Mouse (Mus musculus) olfactory bulb, adult 2 months (tissue): ENCODE data around the gene Hspb6. TPM values are rescaled to one million over a fixed set of nuclear protein-coding genes. Genes with fewer than 3 reads are reported as not detected.

Experiments
- H3K27ac ChIP-seq: fragments of 200-500 bp; 2 replicates; pipeline ENCODE4 v1.5.1; 2012; ENCODE audit warnings: low read depth, low read length; ENCODE audit not compliant: insufficient read depth
- H3K4me1 ChIP-seq: fragments of 200-500 bp; 2 replicates; pipeline ENCODE4 v1.6.1; 2012; ENCODE audit warnings: low read length; ENCODE audit not compliant: control insufficient read depth, insufficient read depth
- H3K4me3 ChIP-seq: fragments of 200-500 bp; 2 replicates; pipeline ENCODE4 v1.5.1; 2012; ENCODE audit warnings: mild to moderate bottlenecking, low read depth, low read length, moderate library complexity; ENCODE audit not compliant: insufficient read depth
- CTCF ChIP-seq: fragments of 200-500 bp; IDR thresholded peaks from 2 replicates; pipeline ENCODE4 v1.5.1; 2012; ENCODE audit warnings: low read depth, mild to moderate bottlenecking, low read length, moderate library complexity; ENCODE audit not compliant: insufficient read depth
- POLR2A ChIP-seq: fragments of 200-500 bp; IDR thresholded peaks from 2 replicates; pipeline ENCODE4 v1.6.1; 2012; ENCODE audit warnings: mild to moderate bottlenecking, low read depth, low read length, moderate library complexity; ENCODE audit not compliant: insufficient read depth
- WGBS: fragments of 180-500 bp; shearing (Covaris S2); methylation state at CpG from one replicate; pipeline ENCODE4 v1.1.7; 2018; 5-methylcytosine and 5-hydroxymethylcytosine counted together
- polyA plus RNA-seq: library from polyadenylated mRNA; stranded (reverse); fragments of >200 nt; gene quantifications from 2 replicates; pipeline ENCODE4 v1.2.4, GENCODE M21; 2012; ENCODE audit warnings: low replicate concordance; ENCODE audit not compliant: missing spikeins, insufficient read depth, insufficient read length

Hspb6 gene
- polyA plus RNA-seq, 1 experiment: not detected

DNA sequence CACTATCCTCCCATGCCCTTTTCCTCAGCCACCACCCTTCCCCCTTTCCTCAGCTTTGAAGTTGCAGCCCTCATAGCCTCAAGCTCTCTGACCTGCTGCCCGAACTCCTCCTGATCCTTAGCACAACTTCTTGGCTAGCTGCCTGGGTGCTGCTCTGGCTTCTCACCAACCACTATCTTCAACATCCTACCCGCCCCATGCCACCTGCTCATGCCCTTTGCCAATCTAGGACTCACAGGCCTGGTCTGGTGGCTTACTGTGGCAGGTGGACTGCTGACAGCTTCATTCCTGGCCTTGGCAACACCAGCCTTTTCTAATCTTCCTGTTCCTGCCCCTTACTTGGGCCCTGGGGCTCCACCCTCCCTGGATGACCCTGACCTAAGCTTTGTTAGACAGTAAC, 21.0 kb downstream of the Hspb6 start:
- TF ChIP-seq CTCF (no peak), POLR2A (no peak)
- Histone ChIP-seq H3K27ac (no peak overlapping the region), H3K4me1 (no peaks in the 10 kb centered on the region; the same call in 1 of the 2 replicates), H3K4me3 (no peak overlapping the region)
- WGBS: 32% methylated on average over 2 of the region's 2 CpGs

DNA sequence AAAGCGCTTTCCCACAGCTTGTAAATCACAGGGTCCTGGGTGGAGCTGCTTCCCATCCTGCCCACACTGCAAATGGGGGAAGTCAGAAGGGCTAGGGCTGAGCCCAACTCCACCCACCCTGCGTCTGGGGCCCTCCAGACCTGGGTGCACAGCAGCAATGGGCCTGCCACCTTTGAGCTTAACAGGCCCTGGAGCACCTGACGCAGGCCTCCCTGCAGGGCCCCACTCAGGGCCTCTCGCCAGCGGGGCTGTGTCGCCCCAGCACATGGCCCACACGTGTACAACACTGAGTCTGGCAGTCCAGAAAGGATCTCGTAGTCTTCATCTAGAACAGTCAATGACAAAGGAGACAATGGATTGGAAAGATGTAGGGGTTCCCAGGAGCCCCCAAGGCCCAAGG, 28.0 kb downstream of the Hspb6 start:
- H3K4me3 ChIP-seq: no peak overlapping the region
- TF ChIP-seq CTCF (no peak), POLR2A (no peak)
- H3K4me1 ChIP-seq: no peaks in the 10 kb centered on the region
- H3K27ac ChIP-seq: no peak overlapping the region
- WGBS: 93% methylated on average over 8 of the region's 8 CpGs

DNA sequence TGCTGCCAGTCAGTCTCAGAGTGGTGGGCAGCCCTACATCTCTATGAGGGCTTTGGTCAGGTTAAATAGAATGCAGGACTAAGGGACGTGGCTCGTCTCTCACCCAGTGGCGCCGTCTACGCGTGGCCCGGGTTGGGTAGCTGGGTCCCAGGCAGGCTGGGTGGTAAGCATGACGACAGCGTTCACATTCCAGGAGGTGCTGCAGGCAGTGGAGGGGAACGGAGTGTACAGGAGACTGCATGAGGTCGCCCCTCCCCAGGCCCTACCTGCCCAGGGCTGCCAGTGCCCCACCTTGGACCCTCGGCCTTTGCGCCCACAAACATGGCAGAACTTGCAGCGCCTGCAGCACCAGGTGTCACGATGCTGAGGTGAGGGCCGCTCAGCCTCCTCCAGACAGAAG, 29.6 kb downstream of the Hspb6 start:
- Histone ChIP-seq H3K27ac (no peak overlapping the region), H3K4me3 (no peak overlapping the region), H3K4me1 (peaks cover 8% of the 10 kb centered on the region)
- no peak for TF ChIP-seq POLR2A
- TF ChIP-seq CTCF: no peak
- WGBS: 96% methylated on average over 16 of the region's 16 CpGs

DNA sequence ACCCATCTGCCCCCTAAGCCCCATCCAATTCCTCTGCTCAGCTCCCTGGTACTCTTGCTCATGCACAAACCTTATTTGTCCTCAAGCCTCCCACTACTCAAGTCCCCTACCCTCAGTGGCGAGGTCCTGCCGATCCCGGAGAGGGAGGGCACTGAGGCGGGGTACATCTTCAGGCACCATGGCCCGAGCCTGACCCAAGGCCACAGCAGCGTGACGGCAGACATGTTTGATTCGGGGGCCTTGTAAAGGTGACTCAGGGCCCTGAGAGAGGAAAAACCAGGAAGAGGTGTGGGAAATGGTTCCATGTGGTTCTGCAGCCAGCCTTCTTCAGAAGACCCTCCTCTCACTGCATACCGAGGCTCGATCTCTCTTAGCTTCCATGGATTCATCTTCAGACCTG, 32.4 kb downstream of the Hspb6 start:
- WGBS: 92% methylated on average over 10 of the region's 10 CpGs
- no peak overlapping the region for H3K4me3 ChIP-seq
- H3K4me1 ChIP-seq: peaks cover 14% of the 10 kb centered on the region
- no peak overlapping the region for H3K27ac ChIP-seq
- no peak for TF ChIP-seq POLR2A
- no peak for TF ChIP-seq CTCF

DNA sequence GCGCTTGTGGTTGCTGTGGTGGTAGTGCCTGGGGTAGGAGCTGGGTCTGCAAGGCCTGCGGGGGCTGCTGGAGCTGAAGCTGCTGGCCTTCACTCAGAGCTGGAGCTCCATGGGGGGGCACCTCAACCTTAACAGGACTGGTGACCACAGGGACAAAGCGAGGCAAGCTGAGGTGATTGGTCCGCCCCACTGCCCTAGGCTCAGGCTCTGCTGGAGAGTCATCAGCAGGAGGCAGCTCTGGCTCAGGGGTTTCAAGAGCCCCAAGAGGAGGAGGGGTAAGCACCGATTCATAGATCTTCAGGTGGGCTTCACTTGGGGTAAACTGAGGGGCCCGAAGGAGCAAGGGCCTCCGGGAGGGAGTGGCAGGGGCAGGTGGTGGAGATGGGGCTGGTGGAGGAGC, 33.2 kb downstream of the Hspb6 start:
- 94% methylated on average over 7 of the region's 7 CpGs for WGBS
- Histone ChIP-seq H3K4me1 (peaks cover 19% of the 10 kb centered on the region), H3K4me3 (no peak overlapping the region), H3K27ac (no peak overlapping the region)
- no peak for TF ChIP-seq POLR2A
- TF ChIP-seq CTCF: no peak

DNA sequence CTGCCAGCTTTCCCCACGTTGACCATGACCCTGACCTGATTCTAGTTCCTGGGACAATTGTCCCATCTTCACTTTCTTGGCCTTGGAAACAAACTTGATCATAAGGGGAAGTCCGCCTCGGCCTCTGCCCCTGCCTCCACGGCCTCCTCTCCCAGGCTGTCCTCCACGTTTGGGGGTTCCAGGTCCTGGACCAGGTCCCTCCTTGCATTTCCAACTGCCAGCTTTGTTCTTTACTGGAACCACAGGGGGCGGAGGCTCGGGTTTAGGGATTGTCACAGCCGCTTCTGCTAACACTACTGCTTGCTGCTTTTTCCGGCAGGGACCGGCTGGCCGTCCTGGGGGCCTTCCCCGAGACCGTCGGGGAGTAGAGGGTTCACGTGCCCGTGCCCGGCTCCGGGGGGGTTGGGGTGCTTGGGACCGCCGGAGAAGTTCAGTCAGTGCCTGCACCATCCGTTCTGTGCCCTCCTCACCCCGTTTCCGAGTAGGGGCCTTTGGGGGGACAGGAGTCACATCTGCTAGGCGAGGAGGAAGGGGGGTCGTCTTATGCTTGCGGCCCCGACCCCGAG, 34.6 kb downstream of the Hspb6 start:
- TF ChIP-seq POLR2A (no peak), CTCF (no peak)
- Histone ChIP-seq H3K4me3 (no peak overlapping the region), H3K27ac (no peak overlapping the region), H3K4me1 (peaks cover 19% of the 10 kb centered on the region)
- 80% methylated on average over 28 of the region's 28 CpGs for WGBS

DNA sequence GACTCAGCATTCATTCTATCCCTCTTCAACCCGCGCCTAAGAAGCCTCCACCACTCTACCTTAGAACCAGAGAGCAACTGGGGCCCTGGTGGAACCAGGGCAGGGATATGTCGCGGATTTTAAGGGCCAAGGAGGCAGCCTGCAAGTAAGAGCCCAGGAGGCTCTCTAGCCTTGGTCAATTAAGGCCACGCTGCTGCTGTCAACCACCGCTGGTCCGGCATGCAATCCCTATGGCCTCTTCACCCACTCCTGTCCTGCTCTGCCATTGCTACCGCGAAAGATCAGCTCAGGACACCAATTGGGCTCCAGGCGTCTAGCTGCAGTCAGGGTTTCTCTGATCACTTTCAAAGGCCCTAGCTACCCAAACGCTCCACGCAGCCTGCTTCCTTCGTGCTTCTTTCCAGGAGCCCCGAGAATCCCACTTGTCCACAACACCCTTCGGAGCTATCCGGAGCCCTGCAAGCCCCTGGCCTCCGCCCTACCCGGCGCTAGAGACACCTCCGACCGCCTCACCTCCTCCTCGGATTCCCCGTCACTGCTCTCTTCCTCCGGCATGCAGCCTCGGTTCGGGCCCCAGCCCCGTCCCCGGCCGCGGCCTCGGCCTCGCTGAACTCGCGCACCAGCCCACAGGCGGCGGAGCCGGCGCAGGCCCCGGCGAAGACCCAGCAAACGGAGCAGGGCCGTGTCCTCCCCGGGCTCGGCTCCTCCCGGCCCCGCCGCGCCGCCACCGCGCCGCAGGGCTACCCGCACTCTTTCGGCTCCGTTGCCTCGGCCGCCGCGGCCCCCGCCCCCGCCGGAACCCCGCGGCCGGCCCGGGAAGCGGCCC, 36.1 kb downstream of the Hspb6 start:
- no peak for TF ChIP-seq POLR2A
- TF ChIP-seq CTCF: no peak
- H3K27ac ChIP-seq: peak overlapping the region; percentile 32; the same call in 1 of the 2 replicates
- peaks cover 19% of the 10 kb centered on the region for H3K4me1 ChIP-seq
- WGBS: 1% methylated on average over 67 of the region's 67 CpGs
- peak overlapping the region; percentile 85 for H3K4me3 ChIP-seq

DNA sequence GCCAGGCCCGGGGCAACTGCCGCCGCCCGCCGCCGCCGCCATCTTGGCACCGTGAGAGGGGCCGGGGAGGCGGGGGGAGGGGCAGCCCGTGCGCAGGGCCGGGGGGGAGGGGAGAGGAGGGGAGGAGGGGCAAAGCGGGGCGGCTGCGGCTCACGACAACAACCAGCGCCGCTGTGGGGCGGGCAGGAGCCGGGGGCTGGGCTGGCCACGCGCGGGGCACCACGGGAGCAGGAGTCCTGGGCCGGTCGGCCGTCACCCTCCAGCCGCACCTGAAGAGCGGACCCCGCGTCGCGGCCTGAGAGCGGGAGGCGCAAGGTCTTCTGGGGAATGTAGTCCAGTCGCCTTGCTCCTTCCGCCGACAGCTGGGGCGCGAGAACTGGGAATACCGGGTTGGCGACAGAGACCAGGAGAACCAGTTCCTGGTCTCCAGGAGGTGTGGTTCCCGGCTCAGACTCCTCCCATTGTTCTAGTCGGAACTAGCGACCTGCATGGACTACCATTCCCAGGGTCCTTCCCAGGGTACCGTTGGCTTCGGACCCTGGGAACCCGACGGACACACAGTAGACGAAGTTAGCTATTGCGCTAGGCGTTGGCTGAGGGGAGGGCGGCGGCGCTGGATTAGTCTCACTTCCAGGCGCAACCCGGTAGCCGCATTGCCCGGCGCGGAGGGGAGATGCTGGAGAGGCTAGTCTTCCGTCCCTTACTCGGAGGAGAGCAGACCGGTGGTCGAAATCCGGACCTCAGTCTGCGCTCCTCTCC, 36.9 kb downstream of the Hspb6 start, which contains the start of gene Kmt2b:
Gene Kmt2b (minus strand): TSS at position 51 of the 759 bp plus-strand sequence.
- TF ChIP-seq POLR2A (no peak), CTCF (no peak)
- Histone ChIP-seq H3K4me3 (peak within 1 kb of the TSS; percentile 85), H3K27ac (peak within 1 kb of the TSS; percentile 43), H3K4me1 (peaks cover 19% of the 10 kb centered on the region)
- under 1% methylated on average over 63 of the region's 68 CpGs for WGBS
